ENCODE assay signal across 20 mouse cellular contexts in genomic region chr4:82664436-82664835, GRCm38 (mm10). TPM values are rescaled to one million over a fixed set of nuclear protein-coding genes. Genes with fewer than 3 reads are reported as not detected.
DNase-seq lines count a peak whose midpoint lies in the region; ATAC-seq lines count a peak whose summit lies in the region.
"Had no signal": no experiment of that assay in that cellular context is flagged by ENCODE, and none has a peak within 500 bp of the region (broad histone marks: within the 10 kb centered on the region; RNA-seq: fewer than 3 reads in every experiment).

No protein-coding gene starts in this region.

- H3K4me1 ChIP-seq in hindbrain, embryonic 10.5 days (replicated peaks) = peaks cover 8% of the 10 kb centered on the region; the same call in 1 of the 2 replicates
- 0 out of 2 replicates have a peak, but pooled peaks cover 7% of the 10 kb centered on the region for H3K4me1 ChIP-seq in hindbrain, embryonic 12.5 days
- H3K4me1 ChIP-seq in midbrain, embryonic 10.5 days = peaks cover 11% of the 10 kb centered on the region; the same call in 1 of the 2 replicates
- peaks cover 7% of the 10 kb centered on the region for H3K4me1 ChIP-seq in midbrain, embryonic 14.5 days (ENCODE audit: control insufficient read depth, insufficient read depth, low read length)

- DNase-seq in hindbrain, embryonic 10.5 days (ENCODE audit: low spot score) = no peak
- DNase-seq in midbrain, embryonic 10.5 days (ENCODE audit: low spot score) = no peak
- DNase-seq in midbrain, embryonic 14.5 days = peak; percentile 55
- DNase-seq in ovary, postnatal 36 days (ENCODE audit: low spot score) = no peak
- DNase-seq in layer of hippocampus, adult 9-11 months = no peak
- DNase-seq: adrenal gland, postnatal 10 days; B cell, adult 2 months; cerebellum, adult 11 months; cerebellum, adult 8-10 months; heart, adult 18-20 months; heart, postnatal 4 days had no signal

- 73% methylated on average over 7 of the region's 7 CpGs for WGBS in hindbrain, embryonic 10.5 days
- 66% methylated on average over 7 of the region's 7 CpGs for WGBS in hindbrain, embryonic 12.5 days
- WGBS in midbrain, embryonic 10.5 days = 72% methylated on average over 7 of the region's 7 CpGs
- 46% methylated on average over 7 of the region's 7 CpGs for WGBS in midbrain, embryonic 14.5 days

- H3K36me3 ChIP-seq in hindbrain, embryonic 10.5 days = no peaks in the 10 kb centered on the region
- H3K36me3 ChIP-seq in hindbrain, embryonic 12.5 days = no peaks in the 10 kb centered on the region
- H3K36me3 ChIP-seq in midbrain, embryonic 10.5 days = no peaks in the 10 kb centered on the region
- H3K36me3 ChIP-seq in midbrain, embryonic 14.5 days (ENCODE audit: control insufficient read depth, insufficient read depth, low read length) = no peaks in the 10 kb centered on the region
- H3K36me3 ChIP-seq: embryonic facial prominence, embryonic 13.5 days; forebrain, embryonic 12.5 days; G1E; heart, embryonic 10.5 days; hindbrain, embryonic 15.5 days had no signal

- H3K9ac ChIP-seq in hindbrain, embryonic 12.5 days = no peak overlapping the region
- no peak overlapping the region for H3K9ac ChIP-seq in midbrain, embryonic 14.5 days (replicated peaks; ENCODE audit: low read length)
- H3K9ac ChIP-seq: embryonic facial prominence, embryonic 13.5 days; forebrain, embryonic 12.5 days; hindbrain, embryonic 15.5 days had no signal

- ATAC-seq in hindbrain, embryonic 12.5 days (ENCODE audit: low FRiP score) = no peak
- no peak for ATAC-seq in midbrain, embryonic 14.5 days (ENCODE audit: low FRiP score, low TSS enrichment)
- no peak for ATAC-seq in activated CD4-positive, CD25-positive, alpha-beta regulatory T cell, adult 4 months
- ATAC-seq: CD4-positive, CD25-positive, alpha-beta regulatory T cell, adult 4 months; inflammation-experienced regulatory T-cells, adult 6 months had no signal

- 0 out of 2 replicates have a peak overlapping the region, but pooled peaks have one; percentile 45 for H3K27ac ChIP-seq in hindbrain, embryonic 10.5 days
- no peak overlapping the region; the same call in 1 of the 2 replicates for H3K27ac ChIP-seq in hindbrain, embryonic 12.5 days
- H3K27ac ChIP-seq in midbrain, embryonic 10.5 days (replicated peaks) = 0 out of 2 replicates have a peak overlapping the region, but pooled peaks have one; percentile 23
- H3K27ac ChIP-seq in midbrain, embryonic 14.5 days (replicated peaks; ENCODE audit: low read depth, low read length) = no peak overlapping the region
- H3K27ac ChIP-seq: embryonic facial prominence, embryonic 13.5 days; forebrain, embryonic 12.5 days; hindbrain, embryonic 15.5 days had no signal

- no peaks in the 10 kb centered on the region for H3K27me3 ChIP-seq in hindbrain, embryonic 10.5 days (ENCODE audit: insufficient read depth, poor library complexity, severe bottlenecking)
- no peaks in the 10 kb centered on the region for H3K27me3 ChIP-seq in hindbrain, embryonic 12.5 days
- H3K27me3 ChIP-seq in midbrain, embryonic 10.5 days (ENCODE audit: low read depth, poor library complexity, severe bottlenecking) = no peaks in the 10 kb centered on the region
- H3K27me3 ChIP-seq in midbrain, embryonic 14.5 days (ENCODE audit: control insufficient read depth, insufficient read depth, low read length) = no peaks in the 10 kb centered on the region
- H3K27me3 ChIP-seq: embryonic facial prominence, embryonic 13.5 days; hindbrain, embryonic 15.5 days had no signal

- H3K4me3 ChIP-seq in hindbrain, embryonic 10.5 days = no peak overlapping the region
- H3K4me3 ChIP-seq in hindbrain, embryonic 12.5 days = no peak overlapping the region
- no peak overlapping the region for H3K4me3 ChIP-seq in midbrain, embryonic 10.5 days
- H3K4me3 ChIP-seq in midbrain, embryonic 14.5 days (replicated peaks; ENCODE audit: low read depth, low read length) = no peak overlapping the region
- H3K4me3 ChIP-seq: embryonic facial prominence, embryonic 13.5 days; forebrain, embryonic 12.5 days; heart, embryonic 10.5 days; hindbrain, embryonic 15.5 days had no signal

- H3K4me2 ChIP-seq in hindbrain, embryonic 12.5 days (replicated peaks) = no peak overlapping the region
- H3K4me2 ChIP-seq in midbrain, embryonic 14.5 days (ENCODE audit: low read length) = no peak overlapping the region
- H3K4me2 ChIP-seq: embryonic facial prominence, embryonic 13.5 days; forebrain, embryonic 12.5 days; hindbrain, embryonic 15.5 days had no signal

- no peaks in the 10 kb centered on the region for H3K9me3 ChIP-seq in hindbrain, embryonic 10.5 days
- H3K9me3 ChIP-seq in hindbrain, embryonic 12.5 days (replicated peaks) = no peaks in the 10 kb centered on the region
- H3K9me3 ChIP-seq in midbrain, embryonic 10.5 days (replicated peaks) = no peaks in the 10 kb centered on the region
- no peaks in the 10 kb centered on the region for H3K9me3 ChIP-seq in midbrain, embryonic 14.5 days (ENCODE audit: control insufficient read depth, low read length)
- H3K9me3 ChIP-seq: embryonic facial prominence, embryonic 13.5 days; forebrain, embryonic 12.5 days; heart, embryonic 10.5 days; hindbrain, embryonic 15.5 days had no signal

RNA-seq across cellular contexts. Expression of gene Nfib, which starts 41.1 kb away (rescaled TPM):
- polyA plus RNA-seq in hindbrain, embryonic 10.5 days (2016; fragmentation: Nextera tagmentation; extraction: Ambion mirVana) = 8.3 and 17.3 TPM in 2 replicates
- polyA plus RNA-seq in hindbrain, embryonic 12.5 days (2016; fragmentation: Nextera tagmentation; extraction: Ambion mirVana) = 58.4 and 63.1 TPM in 2 replicates
- 9.8 and 17.4 TPM in 2 replicates for polyA plus RNA-seq in midbrain, embryonic 10.5 days (2016; fragmentation: Nextera tagmentation; extraction: Ambion mirVana)
- polyA plus RNA-seq in midbrain, embryonic 14.5 days (2014; fragmentation: Nextera tagmentation; extraction: Ambion mirVana) = 64.4 and 72.0 TPM in 2 replicates
- polyA plus RNA-seq in activated CD4-positive, CD25-positive, alpha-beta regulatory T cell, adult 4 months (2017; shearing (Covaris generic)) = 1 to 10 TPM in 1 of 2 experiments, under 1 TPM in 1; 0.09 to 1.1 TPM
- polyA plus RNA-seq: G1E had no signal

Comparison
In these comparisons a context has a peak if more than half of its experiments do, and no peak if none do; other contexts are left out.
1. H3K27ac ChIP-seq: peak in hindbrain, embryonic 10.5 days (single experiment) and midbrain, embryonic 10.5 days (single experiment); none in hindbrain, embryonic 12.5 days (single experiment) and midbrain, embryonic 14.5 days (single experiment).